ENCODE assay signal across 8 mouse cellular contexts in the genomic region with DNA sequence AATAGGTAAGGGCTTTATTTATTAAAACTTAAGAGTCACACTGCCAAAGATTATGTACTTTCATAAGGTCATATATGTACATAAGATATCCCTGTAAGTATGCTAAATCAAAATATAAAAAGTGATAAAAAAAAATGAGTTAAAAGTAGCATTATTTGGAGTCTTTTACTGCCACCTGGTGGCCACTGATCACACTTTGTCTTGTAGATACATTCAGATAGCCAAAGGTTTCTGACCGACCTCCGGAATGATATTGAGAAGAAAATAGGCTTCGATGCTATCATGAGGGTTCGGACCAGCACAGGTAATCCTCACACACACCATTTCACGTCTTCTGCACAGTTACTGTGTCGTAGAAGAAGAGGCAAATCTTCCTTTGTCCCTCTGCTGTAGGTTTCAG. TPM values are rescaled to one million over a fixed set of nuclear protein-coding genes. Genes with fewer than 3 reads are reported as not detected.
A peak's percentile ranks its signal among the peaks of the same experiment; 100 is the strongest.
DNase-seq lines count a peak whose midpoint lies in the region; ATAC-seq lines count a peak whose summit lies in the region.

No protein-coding gene starts in this region.

- 0 out of 2 replicates have a peak, but pooled peaks have one; percentile 39 for ATAC-seq in midbrain, embryonic 16.5 days

- WGBS in midbrain, embryonic 16.5 days, result 64% methylated on average over 6 of the region's 6 CpGs

- no peaks in the 10 kb centered on the region for H3K36me3 ChIP-seq in midbrain, embryonic 16.5 days (ENCODE audit: control insufficient read depth, insufficient read depth, low read length)

- DNase-seq in heart, adult 8-10 months (ENCODE audit: low spot score), result peak; percentile 55
- DNase-seq in heart, adult 11 months, result no peak
- peak; percentile 69 for DNase-seq in testis, postnatal 10 days (ENCODE audit: low spot score)
- no peak for DNase-seq in testis, postnatal 14 days (ENCODE audit: low spot score)
- DNase-seq in c-Kit-positive CD71-positive TER-119-positive erythroid progenitor cells, embryonic 14.5 days (ENCODE audit: low spot score), result peak; percentile 39
- DNase-seq in kidney, adult 9 months, result peak; percentile 63
- no peak for DNase-seq in spleen, postnatal 14 days (ENCODE audit: low spot score in 2 of 2)

- no peaks in the 10 kb centered on the region for H3K4me1 ChIP-seq in midbrain, embryonic 16.5 days (ENCODE audit: control insufficient read depth, insufficient read depth, low read length)

- no peaks in the 10 kb centered on the region for H3K27me3 ChIP-seq in midbrain, embryonic 16.5 days (ENCODE audit: control insufficient read depth, insufficient read depth, low read depth, low read length)

- H3K9ac ChIP-seq in midbrain, embryonic 16.5 days (ENCODE audit: low read depth, low read length), result no peak overlapping the region

- H3K4me3 ChIP-seq in midbrain, embryonic 16.5 days (ENCODE audit: low read depth, low read length), result no peak overlapping the region

- no peak overlapping the region for H3K27ac ChIP-seq in midbrain, embryonic 16.5 days (ENCODE audit: low read length)

- H3K9me3 ChIP-seq in midbrain, embryonic 16.5 days (replicated peaks; ENCODE audit: control insufficient read depth, low read length, poor library complexity, severe bottlenecking), result no peaks in the 10 kb centered on the region

- no peak overlapping the region for H3K4me2 ChIP-seq in midbrain, embryonic 16.5 days (ENCODE audit: low read length)

RNA-seq across cellular contexts. Expression of a gene that starts 32.7 kb away (rescaled TPM):
- total RNA-seq in heart, adult 8-10 months (2022), result 10 to 100 TPM; 11.4 to 13.1 (median 12.1) TPM
- polyA plus RNA-seq in midbrain, embryonic 16.5 days (2015; fragmentation: Nextera tagmentation; extraction: Ambion mirVana), result 24.1 and 25.5 TPM in 2 replicates

Comparison
In these comparisons a context has a peak if more than half of its experiments do, and no peak if none do; other contexts are left out.
1. DNase-seq: peak in heart, adult 8-10 months (single experiment), testis, postnatal 10 days (single experiment), c-Kit-positive CD71-positive TER-119-positive erythroid progenitor cells, embryonic 14.5 days (single experiment) and kidney, adult 9 months (single experiment); none in heart, adult 11 months (single experiment), testis, postnatal 14 days (single experiment) and spleen, postnatal 14 days (0 of 2).